Mouse (Mus musculus): ENCODE measurements at regions not wholly inside any gene's neighbourhood (a gene's known extent, or its start where the extent isn't known, plus 50 kb on each side); places are given as distances from the start of the nearest gene placed in this dataset.

DNA sequence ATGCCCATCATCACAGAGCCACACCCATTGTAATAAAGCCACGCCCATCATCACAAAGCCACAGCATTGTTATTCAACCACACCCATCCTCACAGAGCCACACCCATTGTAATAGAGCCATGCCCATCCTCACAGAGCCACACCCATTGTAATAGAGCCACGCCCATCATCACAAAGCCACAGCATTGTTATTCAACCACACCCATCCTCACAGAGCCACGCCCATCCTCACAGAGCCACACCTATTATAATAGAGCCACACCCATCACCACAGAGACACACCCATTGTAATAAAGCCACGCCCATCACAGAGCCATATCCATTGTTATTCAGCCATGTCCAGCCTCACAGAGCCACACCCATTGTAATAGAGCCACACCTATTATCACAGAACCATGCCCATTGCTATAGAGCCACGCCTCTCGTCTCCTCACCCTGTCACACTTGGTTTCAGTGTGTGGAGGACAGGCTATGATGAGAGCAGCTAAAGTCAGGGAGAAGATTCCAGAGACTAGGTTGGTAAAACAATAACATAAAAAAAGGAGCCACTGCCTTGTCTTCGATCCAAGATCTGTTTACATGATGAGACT is 85.6 kb downstream of the Gxylt1 start:
- Histone ChIP-seq H3K9ac (no peak overlapping the region), H3K4me2 (replicated peaks) (no peak overlapping the region), H3K27me3 (replicated peaks) (no peaks in the 10 kb centered on the region), H3K27ac (no peak overlapping the region), H3K4me3 (replicated peaks) (no peak overlapping the region), H3K36me3 (no peaks in the 10 kb centered on the region), H3K4me1 (replicated peaks) (no peaks in the 10 kb centered on the region), H3K9me3 (no peaks in the 10 kb centered on the region)
- ATAC-seq, result no peak
- 86% methylated on average over 7 of the region's 7 CpGs for WGBS

GRCm38 (mm10) chr15:93176221-93176620 is 98.8 kb downstream of the Gxylt1 start:
- Histone ChIP-seq H3K36me3 (no peaks in the 10 kb centered on the region), H3K27me3 (replicated peaks) (no peaks in the 10 kb centered on the region), H3K27ac (no peak overlapping the region), H3K4me1 (replicated peaks) (no peaks in the 10 kb centered on the region), H3K4me3 (replicated peaks) (no peak overlapping the region), H3K9ac (no peak overlapping the region), H3K4me2 (replicated peaks) (no peak overlapping the region), H3K9me3 (no peaks in the 10 kb centered on the region)
- ATAC-seq, result no peak
- 84% methylated on average over 5 of the region's 5 CpGs for WGBS

GRCm38 (mm10) chr15:93168784-93169183 is 106.2 kb downstream of the Gxylt1 start:
- Histone ChIP-seq H3K9ac (no peak overlapping the region), H3K36me3 (no peaks in the 10 kb centered on the region), H3K27me3 (replicated peaks) (no peaks in the 10 kb centered on the region), H3K4me2 (replicated peaks) (no peak overlapping the region), H3K4me1 (replicated peaks) (no peaks in the 10 kb centered on the region), H3K9me3 (no peaks in the 10 kb centered on the region), H3K27ac (no peak overlapping the region), H3K4me3 (replicated peaks) (no peak overlapping the region)
- ATAC-seq, result no peak
- WGBS, result 50% methylated on average over 3 of the region's 3 CpGs

DNA sequence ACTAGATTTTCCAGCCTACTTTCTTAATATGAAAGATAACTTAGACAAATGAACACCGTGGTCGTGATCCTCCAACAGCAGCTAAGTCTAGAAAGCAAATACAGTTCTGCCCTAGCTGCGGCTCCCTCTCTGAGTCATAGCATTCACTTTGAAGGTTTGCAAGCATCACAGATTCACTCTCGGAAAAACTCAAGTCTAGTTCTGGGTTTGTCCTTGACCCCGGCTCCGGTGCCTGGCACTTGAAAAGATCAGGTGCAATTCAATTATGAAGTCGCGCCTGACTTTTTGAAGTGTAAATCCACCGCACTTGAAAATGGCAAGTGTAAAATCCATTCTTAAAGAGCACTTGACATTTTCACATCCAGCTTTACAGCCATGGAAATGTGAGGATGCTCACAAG is 107.5 kb downstream of the Gxylt1 start:
- Histone ChIP-seq H3K9me3 (no peaks in the 10 kb centered on the region), H3K27ac (no peak overlapping the region), H3K27me3 (replicated peaks) (no peaks in the 10 kb centered on the region), H3K4me3 (replicated peaks) (no peak overlapping the region), H3K4me2 (replicated peaks) (no peak overlapping the region), H3K4me1 (replicated peaks) (no peaks in the 10 kb centered on the region), H3K9ac (no peak overlapping the region), H3K36me3 (no peaks in the 10 kb centered on the region)
- no peak for ATAC-seq
- 89% methylated on average over 9 of the region's 9 CpGs for WGBS

- H3K27ac ChIP-seq, result no peak overlapping the region
- no peaks in the 10 kb centered on the region for H3K4me1 ChIP-seq (replicated peaks)
- H3K9me3 ChIP-seq, result no peaks in the 10 kb centered on the region
- H3K4me3 ChIP-seq (replicated peaks), result no peak overlapping the region
- no peaks in the 10 kb centered on the region for H3K27me3 ChIP-seq (replicated peaks)
- H3K36me3 ChIP-seq, result no peaks in the 10 kb centered on the region
- no peak overlapping the region for H3K4me2 ChIP-seq (replicated peaks)
- ATAC-seq, result no peak
- WGBS, result 70% methylated on average over 25 of the region's 25 CpGs
- H3K9ac ChIP-seq, result no peak overlapping the region
Measured at GRCm38 (mm10) chr15:93161924-93162910, 112.8 kb downstream of the Gxylt1 start.

GRCm38 (mm10) chr15:93161329-93161728 is 113.7 kb downstream of the Gxylt1 start:
- no peak overlapping the region for H3K27ac ChIP-seq
- WGBS, result 73% methylated on average over 7 of the region's 7 CpGs

GRCm38 (mm10) chr15:93155756-93156155 is 119.2 kb downstream of the Gxylt1 start:
- ATAC-seq, result no peak
- H3K36me3 ChIP-seq, result no peaks in the 10 kb centered on the region

More at GRCm38 (mm10) chr15:93161329-93161728, 113.7 kb downstream of the Gxylt1 start:
- no peaks in the 10 kb centered on the region for H3K27me3 ChIP-seq (replicated peaks)
- H3K4me1 ChIP-seq (replicated peaks), result no peaks in the 10 kb centered on the region
- H3K9me3 ChIP-seq, result no peaks in the 10 kb centered on the region
- ATAC-seq, result no peak
- no peak overlapping the region for H3K4me3 ChIP-seq (replicated peaks)
- H3K9ac ChIP-seq, result no peak overlapping the region
- H3K36me3 ChIP-seq, result no peaks in the 10 kb centered on the region
- no peak overlapping the region for H3K4me2 ChIP-seq (replicated peaks)

GRCm38 (mm10) chr15:93154022-93154421 is 121.0 kb downstream of the Gxylt1 start:
- WGBS, result 56% methylated on average over 4 of the region's 4 CpGs
- no peak for ATAC-seq
- H3K36me3 ChIP-seq, result no peaks in the 10 kb centered on the region
- H3K4me2 ChIP-seq (replicated peaks), result no peak overlapping the region
- no peak overlapping the region for H3K4me3 ChIP-seq (replicated peaks)
- no peaks in the 10 kb centered on the region for H3K4me1 ChIP-seq (replicated peaks)
- H3K9ac ChIP-seq, result no peak overlapping the region
- H3K27ac ChIP-seq, result no peak overlapping the region
- no peaks in the 10 kb centered on the region for H3K27me3 ChIP-seq (replicated peaks)
- no peaks in the 10 kb centered on the region for H3K9me3 ChIP-seq

More at GRCm38 (mm10) chr15:93155756-93156155, 119.2 kb downstream of the Gxylt1 start:
- WGBS, result 83% methylated on average over 3 of the region's 3 CpGs
- no peaks in the 10 kb centered on the region for H3K4me1 ChIP-seq (replicated peaks)
- no peaks in the 10 kb centered on the region for H3K27me3 ChIP-seq (replicated peaks)
- no peak overlapping the region for H3K4me3 ChIP-seq (replicated peaks)
- H3K9me3 ChIP-seq, result no peaks in the 10 kb centered on the region
- no peak overlapping the region for H3K9ac ChIP-seq
- no peak overlapping the region for H3K27ac ChIP-seq
- no peak overlapping the region for H3K4me2 ChIP-seq (replicated peaks)

DNA sequence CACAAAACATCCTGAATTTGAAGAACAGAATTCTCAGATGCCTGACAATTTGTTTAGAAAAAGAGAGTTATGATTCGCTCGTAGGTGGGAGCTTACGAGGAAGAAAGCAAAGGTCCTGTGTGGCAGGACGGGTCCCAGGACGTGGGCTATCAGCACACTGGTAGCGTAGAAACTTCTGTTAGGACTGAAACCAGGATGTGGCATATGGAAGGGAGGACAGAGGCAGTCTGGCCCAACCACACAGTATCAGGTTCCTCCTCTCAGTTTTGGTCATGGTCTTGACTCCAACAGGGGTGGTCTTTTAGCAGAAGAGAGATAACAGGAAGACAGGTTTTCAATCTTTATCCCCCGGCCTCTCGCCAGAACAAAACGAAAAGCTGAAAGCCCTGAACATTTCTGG is 130.1 kb downstream of the Gxylt1 start:
- no peak overlapping the region for H3K4me3 ChIP-seq (replicated peaks)
- no peaks in the 10 kb centered on the region for H3K9me3 ChIP-seq
- no peaks in the 10 kb centered on the region for H3K27me3 ChIP-seq (replicated peaks)
- H3K4me2 ChIP-seq (replicated peaks), result no peak overlapping the region
- H3K36me3 ChIP-seq, result no peaks in the 10 kb centered on the region
- WGBS, result 48% methylated on average over 9 of the region's 9 CpGs
- H3K9ac ChIP-seq, result no peak overlapping the region
- H3K4me1 ChIP-seq (replicated peaks), result no peaks in the 10 kb centered on the region
- H3K27ac ChIP-seq, result no peak overlapping the region
- ATAC-seq, result no peak

- H3K4me2 ChIP-seq (replicated peaks), result no peak overlapping the region
- WGBS, result 73% methylated on average over 4 of the region's 4 CpGs
- H3K27ac ChIP-seq, result no peak overlapping the region
- H3K36me3 ChIP-seq, result no peaks in the 10 kb centered on the region
- H3K9ac ChIP-seq, result no peak overlapping the region
- no peak overlapping the region for H3K4me3 ChIP-seq (replicated peaks)
- H3K27me3 ChIP-seq (replicated peaks), result no peaks in the 10 kb centered on the region
- no peak for ATAC-seq
- no peaks in the 10 kb centered on the region for H3K4me1 ChIP-seq (replicated peaks)
- H3K9me3 ChIP-seq, result no peaks in the 10 kb centered on the region
Measured at GRCm38 (mm10) chr15:93144264-93144663, 130.7 kb downstream of the Gxylt1 start.

DNA sequence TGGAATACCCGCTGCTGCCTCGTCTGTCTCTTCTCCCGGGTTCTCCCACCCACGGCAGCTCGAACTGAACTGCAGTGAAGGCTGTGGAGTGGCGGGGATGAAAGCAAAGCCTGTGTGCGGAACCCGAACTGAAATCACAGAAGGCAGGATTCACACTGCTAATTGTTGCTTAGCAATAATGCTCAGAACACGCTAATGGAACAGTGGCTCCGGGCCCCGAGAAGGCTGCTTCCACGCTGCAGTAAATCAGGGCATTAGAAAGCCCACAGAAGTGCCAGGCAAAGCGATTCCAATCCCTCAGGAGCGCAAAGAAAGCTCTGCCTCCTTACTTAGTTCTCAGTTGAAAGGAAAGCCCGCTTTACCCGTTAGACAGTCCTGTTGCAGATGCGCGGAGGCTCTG is 141.6 kb downstream of the Gxylt1 start:
- H3K9ac ChIP-seq, result no peak overlapping the region
- no peaks in the 10 kb centered on the region for H3K9me3 ChIP-seq
- WGBS, result 81% methylated on average over 18 of the region's 18 CpGs
- no peaks in the 10 kb centered on the region for H3K4me1 ChIP-seq (replicated peaks)
- H3K27ac ChIP-seq, result no peak overlapping the region
- no peaks in the 10 kb centered on the region for H3K36me3 ChIP-seq
- ATAC-seq, result no peak
- H3K27me3 ChIP-seq (replicated peaks), result no peaks in the 10 kb centered on the region
- H3K4me3 ChIP-seq (replicated peaks), result no peak overlapping the region
- no peak overlapping the region for H3K4me2 ChIP-seq (replicated peaks)

GRCm38 (mm10) chr15:93131056-93131455 is 143.9 kb downstream of the Gxylt1 start:
- H3K4me3 ChIP-seq (replicated peaks), result no peak overlapping the region
- ATAC-seq, result no peak

GRCm38 (mm10) chr15:93125261-93125660 is 149.7 kb downstream of the Gxylt1 start:
- no peak overlapping the region for H3K27ac ChIP-seq
- H3K4me2 ChIP-seq (replicated peaks), result no peak overlapping the region
- H3K36me3 ChIP-seq, result no peaks in the 10 kb centered on the region
- WGBS, result 70% methylated on average over 5 of the region's 5 CpGs
- H3K9ac ChIP-seq, result no peak overlapping the region
- no peak for ATAC-seq
- H3K27me3 ChIP-seq (replicated peaks), result no peaks in the 10 kb centered on the region
- no peaks in the 10 kb centered on the region for H3K4me1 ChIP-seq (replicated peaks)
- H3K9me3 ChIP-seq, result no peaks in the 10 kb centered on the region
- no peak overlapping the region for H3K4me3 ChIP-seq (replicated peaks)

More at GRCm38 (mm10) chr15:93131056-93131455, 143.9 kb downstream of the Gxylt1 start:
- H3K4me2 ChIP-seq (replicated peaks), result no peak overlapping the region
- no peak overlapping the region for H3K9ac ChIP-seq
- no peaks in the 10 kb centered on the region for H3K36me3 ChIP-seq
- H3K27ac ChIP-seq, result no peak overlapping the region
- H3K9me3 ChIP-seq, result no peaks in the 10 kb centered on the region
- H3K4me1 ChIP-seq (replicated peaks), result no peaks in the 10 kb centered on the region
- H3K27me3 ChIP-seq (replicated peaks), result no peaks in the 10 kb centered on the region

All from intestine, embryonic 15.5 days (tissue).